In the genomic region with DNA sequence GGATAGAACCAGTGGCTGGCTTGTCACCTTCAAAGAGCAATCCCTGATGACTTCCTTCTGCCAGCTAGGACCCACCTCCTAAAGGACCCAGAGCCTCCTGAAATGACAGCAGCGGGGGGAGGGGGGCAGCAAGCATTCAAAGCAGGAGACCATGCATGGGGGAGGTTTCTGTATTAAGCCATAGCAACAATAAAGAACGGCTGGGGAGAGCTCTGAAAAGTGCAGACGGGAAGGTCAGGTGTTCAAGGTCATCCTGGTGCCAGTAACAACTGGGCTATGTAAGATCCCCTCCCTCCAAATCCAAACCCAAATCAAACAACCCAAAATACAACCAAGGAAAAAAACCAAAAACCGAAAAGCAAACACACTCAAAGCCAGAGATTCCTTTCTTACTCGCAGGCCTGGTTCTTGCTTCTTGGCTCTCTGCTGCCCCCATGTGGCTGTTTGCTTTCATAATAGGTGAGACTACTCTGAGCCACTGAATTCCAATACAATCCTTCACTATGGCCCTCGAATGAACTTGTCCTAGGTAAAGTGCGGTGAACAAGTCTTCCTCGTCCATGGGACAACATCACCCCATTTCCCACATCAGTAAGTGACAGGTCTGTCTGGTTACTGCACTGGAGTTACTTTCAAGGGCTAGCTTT, we compare ENCODE assay signal across 9 mouse cellular contexts. TPM values are rescaled to one million over a fixed set of nuclear protein-coding genes. Genes with fewer than 3 reads are reported as not detected.
DNase-seq lines count a peak whose midpoint lies in the region; ATAC-seq and TF ChIP-seq lines count a peak whose summit lies in the region.
"Had no signal": no experiment of that assay in that cellular context is flagged by ENCODE, and none has a peak within 500 bp of the region (broad histone marks: within the 10 kb centered on the region; RNA-seq: fewer than 3 reads in every experiment).

No protein-coding gene starts in this region.

- no peak overlapping the region for H3K4me3 ChIP-seq in forebrain, postnatal 0 days (ENCODE audit: low read depth, low read length)
- H3K4me3 ChIP-seq: limb, embryonic 12.5 days had no signal

- TF ChIP-seq CTCF in forebrain, postnatal 0 days (IDR thresholded peaks at IDR 0.05; ENCODE audit: low read depth): peak; percentile 90

- no peaks in the 10 kb centered on the region for H3K36me3 ChIP-seq in forebrain, postnatal 0 days (ENCODE audit: insufficient read depth)
- H3K36me3 ChIP-seq: limb, embryonic 12.5 days had no signal

- no peak overlapping the region for H3K4me2 ChIP-seq in forebrain, postnatal 0 days (ENCODE audit: low read depth)
- H3K4me2 ChIP-seq: limb, embryonic 12.5 days had no signal

- 14% methylated on average over 8 of the region's 8 CpGs for WGBS in forebrain, postnatal 0 days
- 12% methylated on average over 8 of the region's 8 CpGs for WGBS in large intestine, adult 2 months

- ATAC-seq in cerebellum, adult (ENCODE audit: insufficient number of reproducible peaks, low FRiP score, low TSS enrichment): peak; percentile 64; the same call in 1 of the 2 replicates
- peak; percentile 91 for ATAC-seq in forebrain, postnatal 0 days
- ATAC-seq in neutrophil, adult 5-6 weeks (ENCODE audit: extremely low read depth, insufficient number of reproducible peaks, low FRiP score, poor library complexity, severe bottlenecking): peak; percentile 82

- H3K9me3 ChIP-seq in forebrain, postnatal 0 days (ENCODE audit: low read length): no peaks in the 10 kb centered on the region
- H3K9me3 ChIP-seq: limb, embryonic 12.5 days had no signal

- H3K4me1 ChIP-seq in forebrain, postnatal 0 days (ENCODE audit: insufficient read depth): no peaks in the 10 kb centered on the region
- H3K4me1 ChIP-seq: limb, embryonic 12.5 days had no signal

- peak; percentile 88 for DNase-seq in ES-CJ7 (ENCODE audit: low read depth, low spot score)
- peak; percentile 90 for DNase-seq in forebrain, postnatal 0 days
- peak; percentile 35 for DNase-seq in heart, postnatal 25 days (ENCODE audit: low spot score)
- peak; percentile 90 for DNase-seq in large intestine, adult 2 months (ENCODE audit: low read depth, low spot score)
- DNase-seq in lung, adult 18-20 months: peak; percentile 79 to 88
- peak; percentile 74 for DNase-seq in testis, postnatal 14 days (ENCODE audit: low spot score)

- H3K27me3 ChIP-seq in forebrain, postnatal 0 days (ENCODE audit: insufficient read depth, low read length): no peaks in the 10 kb centered on the region; the same call in 1 of the 2 replicates
- H3K27me3 ChIP-seq: limb, embryonic 12.5 days had no signal

- no peak overlapping the region for H3K27ac ChIP-seq in forebrain, postnatal 0 days (ENCODE audit: low read depth, low read length)
- H3K27ac ChIP-seq: limb, embryonic 12.5 days had no signal

- intact Hi-C loops in heart, postnatal 25 days (cut with DNase I): loop anchor here (1.0 kb wide), 1 partner anchor 229 kb away; no protein-coding TSS in a partner anchor

- H3K9ac ChIP-seq in forebrain, postnatal 0 days: no peak overlapping the region
- H3K9ac ChIP-seq: limb, embryonic 12.5 days had no signal

RNA-seq across cellular contexts. Expression of gene Olfr1396, which starts 11.5 kb away (rescaled TPM):
- total RNA-seq in forebrain, postnatal 0 days (2014; rRNA removed): 0.05 TPM in 1 of 2 replicates, not detected in the other
- 0.05 TPM in 1 of 2 replicates, not detected in the other for polyA plus RNA-seq in forebrain, postnatal 0 days (2015; fragmentation: Nextera tagmentation; extraction: Ambion mirVana)
- total RNA-seq in heart, postnatal 25 days (2021): 1 to 10 TPM; 1.3 to 1.7 TPM
- polyA plus RNA-seq in large intestine, adult 2 months (2012; rRNA removed): not detected in 2 replicates
- total RNA-seq in neutrophil, adult 5-6 weeks (2017): not detected in 2 replicates
- polyA plus RNA-seq: limb, embryonic 12.5 days had no signal

RNA-seq across cellular contexts. Expression of gene Ifi47, which starts 26.8 kb away (rescaled TPM):
- 1.2 and 1.6 TPM in 2 replicates for total RNA-seq in forebrain, postnatal 0 days (2014; rRNA removed)
- polyA plus RNA-seq in forebrain, postnatal 0 days (2015; fragmentation: Nextera tagmentation; extraction: Ambion mirVana): 0.67 and 0.70 TPM in 2 replicates
- total RNA-seq in heart, postnatal 25 days (2021): 1 to 10 TPM; 1.3 to 3.0 TPM
- 26.9 and 30.2 TPM in 2 replicates for polyA plus RNA-seq in large intestine, adult 2 months (2012; rRNA removed)
- total RNA-seq in neutrophil, adult 5-6 weeks (2017): 36.2 and 38.1 TPM in 2 replicates

RNA-seq across cellular contexts. Expression of gene Olfr1395, which starts 38.9 kb away (rescaled TPM):
- not detected in 2 replicates for total RNA-seq in forebrain, postnatal 0 days (2014; rRNA removed)
- not detected in 2 replicates for polyA plus RNA-seq in forebrain, postnatal 0 days (2015; fragmentation: Nextera tagmentation; extraction: Ambion mirVana)
- total RNA-seq in heart, postnatal 25 days (2021): not detected
- not detected in 2 replicates for polyA plus RNA-seq in large intestine, adult 2 months (2012; rRNA removed)
- not detected in 2 replicates for total RNA-seq in neutrophil, adult 5-6 weeks (2017)
- polyA plus RNA-seq: limb, embryonic 12.5 days had no signal

RNA-seq across cellular contexts. Expression of gene Tgtp2, which starts 39.2 kb away (rescaled TPM):
- 0.46 TPM in 1 of 2 replicates, not detected in the other for total RNA-seq in forebrain, postnatal 0 days (2014; rRNA removed)
- polyA plus RNA-seq in forebrain, postnatal 0 days (2015; fragmentation: Nextera tagmentation; extraction: Ambion mirVana): 0.13 TPM in 1 of 2 replicates, not detected in the other
- 1 to 10 TPM in 1 of 2 experiments, under 1 TPM in 1; 0.55 to 1.7 TPM for total RNA-seq in heart, postnatal 25 days (2021)
- 20.1 and 21.4 TPM in 2 replicates for polyA plus RNA-seq in large intestine, adult 2 months (2012; rRNA removed)
- 76.6 and 92.3 TPM in 2 replicates for total RNA-seq in neutrophil, adult 5-6 weeks (2017)
- polyA plus RNA-seq: limb, embryonic 12.5 days had no signal

RNA-seq across cellular contexts. Expression of gene Olfr1394, which starts 51.0 kb away (rescaled TPM):
- not detected in 2 replicates for total RNA-seq in forebrain, postnatal 0 days (2014; rRNA removed)
- polyA plus RNA-seq in forebrain, postnatal 0 days (2015; fragmentation: Nextera tagmentation; extraction: Ambion mirVana): not detected in 2 replicates
- total RNA-seq in heart, postnatal 25 days (2021): not detected
- polyA plus RNA-seq in large intestine, adult 2 months (2012; rRNA removed): not detected in 2 replicates
- not detected in 2 replicates for total RNA-seq in neutrophil, adult 5-6 weeks (2017)
- polyA plus RNA-seq: limb, embryonic 12.5 days had no signal

Comparison
In these comparisons a context has a peak if more than half of its experiments do, and no peak if none do; other contexts are left out.
1. DNase-seq: peak in every context shown above with its lines; median percentile 90 in forebrain, postnatal 0 days; 90 in large intestine, adult 2 months; 88 in ES-CJ7; 84 in lung, adult 18-20 months; 74 in testis, postnatal 14 days; 35 in heart, postnatal 25 days.